Mouse (Mus musculus) c-Kit-positive CD71-positive TER-119-positive erythroid progenitor cells, embryonic 14.5 days (primary cell): ENCODE results near the gene Olfr220.

Experiments
- DNase-seq: peaks from one replicate; pipeline ENCODE4 v3.0.0-alpha.2; 2013; ENCODE audit warnings: low spot score

The Olfr220 gene

GRCm38 (mm10) chr1:174441782-174442181 lies at the start of gene Olfr220:
Olfr220 (plus strand) TSS chr1:174442082.
- no peak for DNase-seq

GRCm38 (mm10) chr1:174422959-174423358 lies 18.9 kb upstream of the Olfr220 start:
- no peak for DNase-seq

GRCm38 (mm10) chr1:174423764-174424163 lies 18.1 kb upstream of the Olfr220 start, which contains the start of gene Olfr414:
Olfr414 (plus strand) TSS chr1:174424064.
- no peak for DNase-seq

- peak; percentile 34 for DNase-seq
Measured at GRCm38 (mm10) chr1:174426180-174426986, 15.5 kb upstream of the Olfr220 start.

- DNase-seq: no peak
Measured at GRCm38 (mm10) chr1:174427402-174427801, 14.5 kb upstream of the Olfr220 start.

GRCm38 (mm10) chr1:174428407-174428806 lies 13.5 kb upstream of the Olfr220 start:
- DNase-seq: no peak

GRCm38 (mm10) chr1:174434121-174434520 lies 7.8 kb upstream of the Olfr220 start:
- DNase-seq: no peak

GRCm38 (mm10) chr1:174455100-174455499 lies 13.2 kb downstream of the Olfr220 start:
- no peak for DNase-seq

- DNase-seq: no peak
Measured at GRCm38 (mm10) chr1:174465385-174465784, 23.5 kb downstream of the Olfr220 start.

GRCm38 (mm10) chr1:174466240-174466639 lies 24.4 kb downstream of the Olfr220 start:
- DNase-seq: peak; percentile 31

GRCm38 (mm10) chr1:174469736-174470135 lies 27.9 kb downstream of the Olfr220 start:
- DNase-seq: peak; percentile 21

- DNase-seq: no peak
Measured at GRCm38 (mm10) chr1:174482567-174482966, 40.7 kb downstream of the Olfr220 start.

- no peak for DNase-seq
Measured at GRCm38 (mm10) chr1:174500064-174500463, 58.2 kb downstream of the Olfr220 start.
